Mouse (Mus musculus): ENCODE measurements at regions not wholly inside any gene's neighbourhood (a gene's known extent, or its start where the extent isn't known, plus 50 kb on each side); places are given as distances from the start of the nearest gene placed in this dataset.

- peak; percentile 65 for DNase-seq (ENCODE audit: low read depth, low spot score)
These were observed 253.8 kb downstream of the Bckdhb start for GRCm38 (mm10) chr9:84178705-84179104.

- peak; percentile 81 for DNase-seq (ENCODE audit: low read depth, low spot score)
These were observed 254.3 kb downstream of the Bckdhb start for GRCm38 (mm10) chr9:84179238-84179637.

- no peak for DNase-seq (ENCODE audit: low read depth, low spot score)
These were observed 258.9 kb downstream of the Bckdhb start for GRCm38 (mm10) chr9:84183637-84184374.

- no peak for DNase-seq (ENCODE audit: low read depth, low spot score)
These were observed 262.6 kb downstream of the Bckdhb start for GRCm38 (mm10) chr9:84187531-84187930.

GRCm38 (mm10) chr9:84193405-84193804, 268.5 kb downstream of the Bckdhb start:
- no peak for DNase-seq (ENCODE audit: low read depth, low spot score)

- peak; percentile 89 for DNase-seq (ENCODE audit: low read depth, low spot score)
These were observed 269.8 kb downstream of the Bckdhb start for GRCm38 (mm10) chr9:84194716-84195115.

GRCm38 (mm10) chr9:84195338-84195737, 270.4 kb downstream of the Bckdhb start:
- no peak for DNase-seq (ENCODE audit: low read depth, low spot score)

GRCm38 (mm10) chr9:84200208-84200607, 275.3 kb downstream of the Bckdhb start:
- DNase-seq (ENCODE audit: low read depth, low spot score), result peak; percentile 37

- DNase-seq (ENCODE audit: low read depth, low spot score), result no peak
These were observed 279.1 kb downstream of the Bckdhb start for GRCm38 (mm10) chr9:84204056-84204455.

- DNase-seq (ENCODE audit: low read depth, low spot score), result no peak
These were observed 315.6 kb downstream of the Bckdhb start for GRCm38 (mm10) chr9:84240491-84240975.

- DNase-seq (ENCODE audit: low read depth, low spot score), result peak; percentile 6
These were observed 324.8 kb downstream of the Bckdhb start for GRCm38 (mm10) chr9:84249765-84250164.

GRCm38 (mm10) chr9:84253022-84253991, 328.4 kb downstream of the Bckdhb start:
- peak; percentile 66 for DNase-seq (ENCODE audit: low read depth, low spot score)

GRCm38 (mm10) chr9:84258488-84258887, 333.5 kb downstream of the Bckdhb start:
- no peak for DNase-seq (ENCODE audit: low read depth, low spot score)

- no peak for DNase-seq (ENCODE audit: low read depth, low spot score)
These were observed 334.8 kb downstream of the Bckdhb start for GRCm38 (mm10) chr9:84259751-84260150.

GRCm38 (mm10) chr9:84262151-84262550, 337.2 kb downstream of the Bckdhb start:
- no peak for DNase-seq (ENCODE audit: low read depth, low spot score)

GRCm38 (mm10) chr9:84266974-84267373, 342.0 kb downstream of the Bckdhb start:
- no peak for DNase-seq (ENCODE audit: low read depth, low spot score)

- no peak for DNase-seq (ENCODE audit: low read depth, low spot score)
These were observed 349.7 kb downstream of the Bckdhb start for GRCm38 (mm10) chr9:84274608-84275007.

- no peak for DNase-seq (ENCODE audit: low read depth, low spot score)
These were observed 353.4 kb downstream of the Bckdhb start for GRCm38 (mm10) chr9:84278295-84278694.

GRCm38 (mm10) chr9:84278731-84279130, 353.8 kb downstream of the Bckdhb start:
- DNase-seq (ENCODE audit: low read depth, low spot score), result no peak

GRCm38 (mm10) chr9:84280898-84281297, 356.0 kb downstream of the Bckdhb start:
- DNase-seq (ENCODE audit: low read depth, low spot score), result no peak

GRCm38 (mm10) chr9:84281610-84282009, 356.7 kb downstream of the Bckdhb start:
- peak; percentile 42 for DNase-seq (ENCODE audit: low read depth, low spot score)

- no peak for DNase-seq (ENCODE audit: low read depth, low spot score)
These were observed 358.4 kb downstream of the Bckdhb start for GRCm38 (mm10) chr9:84283296-84283695.

Measured in brain, adult 2 months (tissue).